Mouse (Mus musculus): ENCODE results near the gene Cntn4. TPM values are rescaled to one million over a fixed set of nuclear protein-coding genes. Genes with fewer than 3 reads are reported as not detected.

Gene Cntn4
- total RNA-seq, 1 experiment from 2014 or later = 0.29 TPM

- no peak for ATAC-seq (replicated peaks; ENCODE audit: insufficient number of reproducible peaks, low FRiP score, low TSS enrichment, poor library complexity, severe bottlenecking)
These were observed 1052.3 kb downstream of the Cntn4 start for GRCm38 (mm10) chr6:106729682-106730314.

GRCm38 (mm10) chr6:106732563-106732962 lies 1055.1 kb downstream of the Cntn4 start:
- no peak for ATAC-seq (replicated peaks; ENCODE audit: insufficient number of reproducible peaks, low FRiP score, low TSS enrichment, poor library complexity, severe bottlenecking)

- no peak for ATAC-seq (replicated peaks; ENCODE audit: insufficient number of reproducible peaks, low FRiP score, low TSS enrichment, poor library complexity, severe bottlenecking)
These were observed 1060.8 kb downstream of the Cntn4 start for GRCm38 (mm10) chr6:106738229-106738628.

DNA sequence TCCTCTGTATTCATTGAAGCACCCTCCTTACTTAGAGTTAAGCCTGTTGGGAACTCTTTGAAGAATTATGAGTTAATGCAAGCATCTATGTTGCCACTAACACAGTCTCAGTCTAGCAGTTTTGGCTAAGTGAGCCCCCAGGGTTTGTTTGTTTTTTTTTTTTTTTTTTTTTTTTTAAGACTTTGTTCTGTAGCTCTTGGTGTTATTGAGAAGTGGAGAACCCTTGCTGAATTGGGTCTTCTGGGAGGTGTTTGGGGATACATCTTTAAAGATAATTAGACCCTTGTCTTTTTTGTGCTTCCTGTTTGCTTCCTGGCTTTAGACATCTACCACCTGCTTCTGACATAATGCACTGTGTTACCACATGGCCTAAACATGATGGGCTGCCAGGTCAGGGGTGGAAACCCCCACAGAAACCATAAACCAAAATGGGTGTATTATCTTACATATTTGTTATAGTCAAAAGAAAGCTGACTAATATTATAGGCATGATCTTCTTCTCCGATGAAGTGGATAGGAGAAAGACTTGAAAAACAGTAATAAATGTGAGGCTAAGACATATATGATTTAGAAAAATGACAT lies 1062.9 kb downstream of the Cntn4 start:
- no peak for ATAC-seq (replicated peaks; ENCODE audit: insufficient number of reproducible peaks, low FRiP score, low TSS enrichment, poor library complexity, severe bottlenecking)

DNA sequence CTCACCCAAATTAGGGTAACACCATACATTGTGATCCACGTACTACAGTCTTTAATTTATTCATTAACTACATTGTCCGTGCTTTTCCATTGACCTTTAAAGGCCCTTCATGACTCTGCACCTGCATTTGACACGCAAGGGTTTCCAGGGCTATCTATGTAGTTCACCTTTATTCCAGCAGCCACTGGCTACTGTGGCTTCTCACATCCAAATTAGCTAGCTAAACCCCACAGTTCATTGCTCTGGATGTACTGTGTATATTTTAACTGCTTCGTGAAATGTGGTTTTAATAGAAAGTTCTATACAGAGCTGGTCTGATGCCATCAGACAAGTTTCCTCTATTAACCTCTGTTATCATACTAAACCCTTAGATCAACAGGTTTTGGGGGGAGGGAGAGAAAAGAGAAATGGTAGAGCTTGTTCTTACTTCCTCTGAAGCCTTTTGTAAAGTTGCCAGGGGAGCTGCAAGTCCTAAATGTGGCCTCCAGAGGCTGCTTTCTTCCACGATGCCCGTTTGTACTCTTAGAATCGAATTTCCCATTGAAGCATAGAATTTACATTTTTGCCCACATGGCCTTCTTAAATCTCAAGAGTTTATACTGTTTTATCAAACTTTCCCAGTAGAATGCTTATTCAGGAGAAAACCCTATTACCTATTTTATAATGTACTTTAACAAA lies 1066.2 kb downstream of the Cntn4 start:
- no peak for ATAC-seq (replicated peaks; ENCODE audit: insufficient number of reproducible peaks, low FRiP score, low TSS enrichment, poor library complexity, severe bottlenecking)

GRCm38 (mm10) chr6:106745673-106746394 lies 1068.4 kb downstream of the Cntn4 start:
- no peak for ATAC-seq (replicated peaks; ENCODE audit: insufficient number of reproducible peaks, low FRiP score, low TSS enrichment, poor library complexity, severe bottlenecking)

GRCm38 (mm10) chr6:106747251-106747650 lies 1069.8 kb downstream of the Cntn4 start:
- ATAC-seq (replicated peaks; ENCODE audit: insufficient number of reproducible peaks, low FRiP score, low TSS enrichment, poor library complexity, severe bottlenecking) = no peak

DNA sequence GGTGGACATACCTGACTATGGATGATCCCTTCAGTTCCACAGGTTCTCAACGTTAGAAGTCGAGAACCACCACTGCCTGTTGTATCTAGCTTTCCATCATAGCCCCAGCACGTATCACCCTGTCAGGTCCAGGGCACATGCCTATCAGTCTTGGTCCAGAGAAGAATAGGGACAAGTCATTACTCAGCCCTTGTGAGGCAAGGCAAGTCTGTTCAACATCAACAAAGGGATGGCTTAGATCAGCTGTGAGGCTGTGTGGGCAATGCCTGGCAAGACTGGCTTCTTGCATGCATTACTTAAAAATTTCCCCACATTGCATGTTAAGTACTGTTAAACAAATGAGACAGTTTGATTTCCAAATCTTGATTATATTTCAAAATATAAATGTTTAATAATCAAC lies 1070.3 kb downstream of the Cntn4 start:
- ATAC-seq (replicated peaks; ENCODE audit: insufficient number of reproducible peaks, low FRiP score, low TSS enrichment, poor library complexity, severe bottlenecking) = no peak
